8 mouse cellular contexts compared by ENCODE assay signal in genomic region chr19:7143854-7144253, GRCm38 (mm10). TPM values are rescaled to one million over a fixed set of nuclear protein-coding genes. Genes with fewer than 3 reads are reported as not detected.
A peak's percentile ranks its signal among the peaks of the same experiment; 100 is the strongest.
DNase-seq lines count a peak whose midpoint lies in the region; ATAC-seq and TF ChIP-seq lines count a peak whose summit lies in the region.

No protein-coding gene starts in this region.

- H3K4me3 ChIP-seq in intestine, embryonic 16.5 days (ENCODE audit: low read length), result peak overlapping the region; percentile 36
- H3K4me3 ChIP-seq in liver, adult 2 months (ENCODE audit: insufficient read depth, low read depth, low read length), result peak overlapping the region; percentile 3; the same call in 1 of the 2 replicates
- H3K4me3 ChIP-seq in midbrain, postnatal 0 days (ENCODE audit: low read depth, low read length), result peak overlapping the region; percentile 24
- H3K4me3 ChIP-seq in stomach, embryonic 15.5 days (replicated peaks), result peak overlapping the region; percentile 35

- TF ChIP-seq CTCF in liver, adult 2 months (IDR thresholded peaks at IDR 0.05; ENCODE audit: low read depth, low read length), result no peak
- no peak for TF ChIP-seq CTCF in midbrain, postnatal 0 days (IDR thresholded peaks at IDR 0.05)

- H3K4me1 ChIP-seq in intestine, embryonic 16.5 days (ENCODE audit: control insufficient read depth, insufficient read depth, low read length), result peaks cover 21% of the 10 kb centered on the region
- peaks cover 1% of the 10 kb centered on the region; the same call in 1 of the 2 replicates for H3K4me1 ChIP-seq in liver, adult 2 months (ENCODE audit: control insufficient read depth, insufficient read depth, low read length)
- H3K4me1 ChIP-seq in midbrain, postnatal 0 days (ENCODE audit: insufficient read depth, low read length), result peaks cover 17% of the 10 kb centered on the region
- peaks cover 11% of the 10 kb centered on the region for H3K4me1 ChIP-seq in stomach, embryonic 15.5 days

- WGBS in intestine, embryonic 16.5 days, result 2% methylated on average over 20 of the region's 20 CpGs
- 5% methylated on average over 20 of the region's 20 CpGs for WGBS in liver, adult 2 months
- WGBS in midbrain, postnatal 0 days, result 7% methylated on average over 20 of the region's 20 CpGs
- under 1% methylated on average over 20 of the region's 20 CpGs for WGBS in stomach, embryonic 15.5 days

- no peaks in the 10 kb centered on the region for H3K79me2 ChIP-seq in liver, adult 2 months (ENCODE audit: control insufficient read depth, insufficient read depth, low read length)

- H3K27me3 ChIP-seq in intestine, embryonic 16.5 days (replicated peaks; ENCODE audit: control insufficient read depth, insufficient read depth, low read length), result 0 out of 2 replicates have a peak, but pooled peaks cover 4% of the 10 kb centered on the region
- H3K27me3 ChIP-seq in liver, adult 2 months (ENCODE audit: control insufficient read depth, insufficient read depth, low read length), result no peaks in the 10 kb centered on the region
- H3K27me3 ChIP-seq in midbrain, postnatal 0 days (ENCODE audit: insufficient read depth, low read length), result no peaks in the 10 kb centered on the region
- 0 out of 2 replicates have a peak, but pooled peaks cover 3% of the 10 kb centered on the region for H3K27me3 ChIP-seq in stomach, embryonic 15.5 days (replicated peaks)

- ATAC-seq in granulocyte monocyte progenitor cell, adult 5-6 weeks (replicated peaks; ENCODE audit: poor library complexity, severe bottlenecking), result peak; percentile 88
- peak; percentile 73 for ATAC-seq in intestine, embryonic 16.5 days
- no peak for ATAC-seq in midbrain, postnatal 0 days (ENCODE audit: low FRiP score)
- peak; percentile 53; the same call in 1 of the 2 replicates for ATAC-seq in stomach, embryonic 15.5 days (ENCODE audit: insufficient read depth, low FRiP score, low read depth)

- no peak overlapping the region for H3K27ac ChIP-seq in intestine, embryonic 16.5 days (ENCODE audit: low read length)
- H3K27ac ChIP-seq in liver, adult 2 months (replicated peaks; ENCODE audit: insufficient read depth, low read depth, low read length), result no peak overlapping the region
- no peak overlapping the region for H3K27ac ChIP-seq in midbrain, postnatal 0 days (ENCODE audit: low read depth, low read length)
- no peak overlapping the region for H3K27ac ChIP-seq in stomach, embryonic 15.5 days

- H3K4me2 ChIP-seq in intestine, embryonic 16.5 days (ENCODE audit: low read depth, low read length), result peak overlapping the region; percentile 59
- peak overlapping the region; percentile 46 for H3K4me2 ChIP-seq in midbrain, postnatal 0 days (ENCODE audit: low read depth, low read length, poor library complexity, severe bottlenecking)
- H3K4me2 ChIP-seq in stomach, embryonic 15.5 days, result peak overlapping the region; percentile 67

- no peaks in the 10 kb centered on the region for H3K9me3 ChIP-seq in intestine, embryonic 16.5 days (ENCODE audit: control insufficient read depth, low read length)
- H3K9me3 ChIP-seq in midbrain, postnatal 0 days (ENCODE audit: low read length), result no peaks in the 10 kb centered on the region
- no peaks in the 10 kb centered on the region for H3K9me3 ChIP-seq in stomach, embryonic 15.5 days

- TF ChIP-seq POLR2A in liver, adult 2 months (IDR thresholded peaks at IDR 0.05; ENCODE audit: extremely low read depth, insufficient read depth, low read length), result no peak

- no peaks in the 10 kb centered on the region for H3K36me3 ChIP-seq in intestine, embryonic 16.5 days (ENCODE audit: control insufficient read depth, insufficient read depth, low read length)
- no peaks in the 10 kb centered on the region for H3K36me3 ChIP-seq in liver, adult 2 months (ENCODE audit: control insufficient read depth, insufficient read depth, low read length)
- H3K36me3 ChIP-seq in midbrain, postnatal 0 days (ENCODE audit: insufficient read depth, low read length), result no peaks in the 10 kb centered on the region
- H3K36me3 ChIP-seq in stomach, embryonic 15.5 days, result no peaks in the 10 kb centered on the region

- peak; percentile 53 to 61 for DNase-seq in cerebellum, adult 18-20 months
- no peak for DNase-seq in cerebellum, adult 11-12 months
- peak; percentile 75 for DNase-seq in embryo, embryonic 9.5 days (ENCODE audit: extremely low spot score)
- DNase-seq in liver, adult 2 months (ENCODE audit: extremely low read depth, low read depth, low spot score), result no peak
- no peak for DNase-seq in midbrain, postnatal 0 days (ENCODE audit: low spot score)

- peak overlapping the region; percentile 35; the same call in 1 of the 2 replicates for H3K9ac ChIP-seq in intestine, embryonic 16.5 days (ENCODE audit: low read depth, low read length)
- H3K9ac ChIP-seq in liver, adult 2 months (ENCODE audit: low read depth, low read length), result no peak overlapping the region
- H3K9ac ChIP-seq in midbrain, postnatal 0 days (replicated peaks; ENCODE audit: low read length, poor library complexity, severe bottlenecking), result peak overlapping the region; percentile 26
- H3K9ac ChIP-seq in stomach, embryonic 15.5 days, result no peak overlapping the region

RNA-seq across cellular contexts. Expression of gene Flrt1, which starts 38.3 kb away (rescaled TPM):
- not detected in 2 replicates for total RNA-seq in granulocyte monocyte progenitor cell, adult 5-6 weeks (2014; fragmentation: Nextera tagmentation)
- total RNA-seq in granulocyte monocyte progenitor cell, adult 5-6 weeks (2017), result not detected in 2 replicates
- 1.6 and 1.9 TPM in 2 replicates for polyA plus RNA-seq in intestine, embryonic 16.5 days (2015; fragmentation: Nextera tagmentation; extraction: Ambion mirVana)
- total RNA-seq in liver, adult 2 months (2014; rRNA removed), result 0.09 and 0.40 TPM in 2 replicates
- polyA plus RNA-seq in liver, adult 2 months (2012; rRNA removed), result 0.27 and 0.31 TPM in 2 replicates
- 9.9 and 11.4 TPM in 2 replicates for total RNA-seq in midbrain, postnatal 0 days (2014; rRNA removed)
- polyA plus RNA-seq in midbrain, postnatal 0 days (2015; fragmentation: Nextera tagmentation; extraction: Ambion mirVana), result 9.8 and 11.9 TPM in 2 replicates
- 3.5 and 4.2 TPM in 2 replicates for polyA plus RNA-seq in stomach, embryonic 15.5 days (2015; fragmentation: Nextera tagmentation; extraction: Ambion mirVana)

Comparison
In these comparisons a context has a peak if more than half of its experiments do, and no peak if none do; other contexts are left out.
1. DNase-seq: peak in cerebellum, adult 18-20 months (2 of 2) and embryo, embryonic 9.5 days (single experiment); none in cerebellum, adult 11-12 months (single experiment), liver, adult 2 months (single experiment) and midbrain, postnatal 0 days (single experiment).
2. H3K9ac ChIP-seq: peak in intestine, embryonic 16.5 days (single experiment) and midbrain, postnatal 0 days (single experiment); none in liver, adult 2 months (single experiment) and stomach, embryonic 15.5 days (single experiment).
3. Peak in every context shown above with its lines, with median percentiles within 50 percentile points of each other: H3K4me2 ChIP-seq and H3K4me3 ChIP-seq.